Mouse (Mus musculus) forebrain, embryonic 16.5 days (tissue): ENCODE measurements around the gene Rsl24d1. TPM values are rescaled to one million over a fixed set of nuclear protein-coding genes. Genes with fewer than 3 reads are reported as not detected.
A peak's percentile ranks its signal among the peaks of the same experiment; 100 is the strongest.
"Not testable (repeated sequence)": the region's sequence is repeated elsewhere in the genome, so short reads cannot be mapped to it uniquely, and the experiment has no call there.

Experiments
- ATAC-seq: fragments of 200-750 bp; cut with Nextera tagmentation; 2 replicates; pipeline ENCODE4 v1.8.0; 2017; ENCODE audit warnings: mild to moderate bottlenecking, moderate library complexity
- H3K27ac ChIP-seq: fragments of 300-500 bp; sonication (generic); 2 replicates; pipeline ENCODE4 v1.5.1; 2014; ENCODE audit warnings: low read length, control low read depth
- H3K27me3 ChIP-seq: fragments of 300-500 bp; sonication (generic); replicated peaks from 2 replicates; pipeline ENCODE4 v1.6.1; 2014; ENCODE audit warnings: low read length; ENCODE audit not compliant: control insufficient read depth, insufficient read depth
- H3K36me3 ChIP-seq: fragments of 300-500 bp; sonication (generic); 2 replicates; pipeline ENCODE4 v1.6.1; 2014; ENCODE audit not compliant: control insufficient read depth, insufficient read depth
- H3K4me1 ChIP-seq: fragments of 300-500 bp; sonication (generic); replicated peaks from 2 replicates; pipeline ENCODE4 v1.6.1; 2014; ENCODE audit warnings: low read length; ENCODE audit not compliant: control insufficient read depth, insufficient read depth
- H3K4me2 ChIP-seq: fragments of 300-500 bp; sonication (generic); 2 replicates; pipeline ENCODE4 v1.6.1; 2014; ENCODE audit warnings: mild to moderate bottlenecking, low read length, control low read depth
- H3K4me3 ChIP-seq: fragments of 300-500 bp; sonication (generic); replicated peaks from 2 replicates; pipeline ENCODE4 v1.5.1; 2014; ENCODE audit warnings: mild to moderate bottlenecking, low read length, control low read depth
- H3K9ac ChIP-seq: fragments of 300-500 bp; sonication (generic); replicated peaks from 2 replicates; pipeline ENCODE4 v1.6.1; 2014; ENCODE audit warnings: low read depth, low read length, control low read depth
- H3K9me3 ChIP-seq: fragments of 300-500 bp; sonication (generic); 2 replicates; pipeline ENCODE4 v1.6.1; 2016; ENCODE audit warnings: low read length; ENCODE audit not compliant: control insufficient read depth
- WGBS: fragments of 180-500 bp; shearing (Covaris S2); extraction: QIAGEN DNeasy Blood & Tissue Kit; methylation state at CpG from one replicate; pipeline ENCODE4 v1.1.7; 2014; 5-methylcytosine and 5-hydroxymethylcytosine counted together
- polyA plus RNA-seq: library from polyadenylated mRNA; unstranded; fragments of >200 nt; fragmentation: Nextera tagmentation; extraction: Ambion mirVana; gene quantifications from 2 replicates; pipeline ENCODE4 v1.2.1, GENCODE M21; 2015

Gene Rsl24d1
- polyA plus RNA-seq: 118 and 134 TPM in 2 replicates

GRCm38 (mm10) chr9:73112919-73113906 lies at the start of gene Rsl24d1:
TSS of gene Rsl24d1 (plus strand) at chr9:73113426.
- peak within 1 kb of the TSS; percentile 79 for H3K9ac ChIP-seq
- H3K4me3 ChIP-seq: peak within 1 kb of the TSS; percentile 99
- no peaks in the 10 kb centered on the region for H3K9me3 ChIP-seq
- under 1% methylated on average over 64 of the region's 64 CpGs for WGBS
- peaks cover 12% of the 10 kb centered on the region for H3K4me1 ChIP-seq
- no peaks in the 10 kb centered on the region for H3K27me3 ChIP-seq
- H3K27ac ChIP-seq: peak within 1 kb of the TSS; percentile 81
- H3K36me3 ChIP-seq: peaks cover 6% of the 10 kb centered on the region
- peak; percentile 98 for ATAC-seq
- peak within 1 kb of the TSS; percentile 73 for H3K4me2 ChIP-seq

DNA sequence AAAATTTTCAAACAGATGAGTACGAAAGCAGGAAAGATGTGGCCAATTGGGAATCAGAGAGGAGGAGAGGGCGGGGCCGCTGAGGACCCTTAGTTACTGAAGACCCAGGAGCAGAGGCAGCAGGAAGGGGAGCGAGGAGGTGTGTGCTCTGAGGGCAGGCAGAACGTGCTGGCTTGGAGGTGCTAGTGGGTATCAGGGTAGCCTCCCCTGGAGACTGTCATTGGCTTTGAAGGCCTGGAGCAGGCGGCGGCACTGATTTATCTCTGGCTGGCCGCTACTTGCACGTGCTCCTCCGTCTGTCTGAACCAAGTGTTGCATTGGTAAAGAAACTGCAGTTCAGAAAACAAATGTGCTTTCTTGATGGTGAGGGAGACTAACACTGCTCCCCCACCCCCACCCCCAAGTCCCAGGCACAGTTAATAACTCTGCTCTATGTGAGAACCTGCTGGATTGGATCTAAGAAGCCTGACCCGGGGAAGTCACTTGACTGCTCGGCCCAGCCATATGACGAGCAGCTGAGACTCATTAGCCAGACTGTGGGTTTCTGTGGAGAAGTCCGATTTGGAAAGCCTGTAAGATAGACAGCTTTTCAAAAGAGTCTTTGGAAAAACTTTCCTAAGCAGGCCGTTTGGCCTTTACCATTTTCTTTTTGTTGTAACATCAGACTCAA lies 49.5 kb upstream of the Rsl24d1 start:
- ATAC-seq: no peak
- 42% methylated on average over 15 of the region's 15 CpGs for WGBS
- no peaks in the 10 kb centered on the region for H3K9me3 ChIP-seq
- H3K36me3 ChIP-seq: no peaks in the 10 kb centered on the region
- no peaks in the 10 kb centered on the region for H3K4me1 ChIP-seq
- H3K27me3 ChIP-seq: no peaks in the 10 kb centered on the region
- no peak overlapping the region for H3K9ac ChIP-seq
- H3K4me2 ChIP-seq: no peak overlapping the region; the same call in 1 of the 2 replicates
- no peak overlapping the region for H3K27ac ChIP-seq
- no peak overlapping the region for H3K4me3 ChIP-seq

DNA sequence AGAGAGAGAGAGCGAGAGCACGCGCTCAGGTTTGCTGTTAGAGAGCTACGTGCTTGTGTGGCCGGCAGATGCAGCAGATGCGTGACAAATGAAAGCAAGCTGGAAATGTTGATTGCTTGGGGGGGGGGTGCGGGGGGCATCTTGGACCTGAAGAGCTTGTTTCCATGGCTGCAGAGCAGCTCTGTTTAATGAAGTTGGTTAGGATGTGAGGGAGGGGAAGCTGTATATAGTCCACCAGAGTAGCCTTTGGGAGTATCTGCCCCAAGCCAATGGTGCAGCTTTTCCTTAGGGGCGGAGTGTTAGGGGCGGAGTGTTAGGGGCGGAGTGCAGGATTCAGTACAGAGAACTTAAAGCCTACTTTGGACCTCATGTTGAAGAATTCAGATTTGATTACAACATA lies 46.1 kb upstream of the Rsl24d1 start:
- Histone ChIP-seq H3K36me3 (no peaks in the 10 kb centered on the region), H3K9ac (no peak overlapping the region), H3K27ac (no peak overlapping the region), H3K27me3 (no peaks in the 10 kb centered on the region), H3K4me3 (no peak overlapping the region), H3K4me2 (no peak overlapping the region), H3K9me3 (no peaks in the 10 kb centered on the region), H3K4me1 (no peaks in the 10 kb centered on the region)
- 45% methylated on average over 10 of the region's 10 CpGs for WGBS
- no peak for ATAC-seq

- H3K4me3 ChIP-seq: no peak overlapping the region
- no peaks in the 10 kb centered on the region for H3K27me3 ChIP-seq
- no peak overlapping the region for H3K9ac ChIP-seq
- no peak for ATAC-seq
- H3K36me3 ChIP-seq: no peaks in the 10 kb centered on the region
- no peaks in the 10 kb centered on the region for H3K9me3 ChIP-seq
- WGBS: 63% methylated on average over 6 of the region's 6 CpGs
- no peak overlapping the region for H3K27ac ChIP-seq
- no peaks in the 10 kb centered on the region for H3K4me1 ChIP-seq
- no peak overlapping the region for H3K4me2 ChIP-seq
Observed at GRCm38 (mm10) chr9:73068230-73068679, 45.0 kb upstream of the Rsl24d1 start.

DNA sequence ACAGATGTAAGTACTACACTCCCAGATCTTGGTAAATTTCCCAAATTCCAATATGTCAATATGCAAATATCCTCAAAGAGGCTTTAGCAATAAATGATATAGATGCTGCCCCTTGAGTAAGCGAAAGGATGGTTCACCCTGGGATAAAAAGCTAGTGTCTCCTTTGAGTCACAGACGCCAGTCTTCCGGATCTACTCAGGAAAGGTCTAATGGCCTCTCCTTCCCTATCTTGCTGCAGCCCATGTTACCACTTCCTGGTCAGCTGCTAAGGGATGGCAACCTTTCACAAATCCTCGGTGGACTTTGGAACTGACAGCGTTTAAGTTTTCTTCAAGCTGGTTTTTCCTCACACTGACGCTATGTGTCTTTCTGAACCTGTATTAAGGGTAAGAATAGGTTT lies 44.5 kb upstream of the Rsl24d1 start:
- 86% methylated on average over 6 of the region's 6 CpGs for WGBS
- ATAC-seq: no peak
- Histone ChIP-seq H3K27ac (no peak overlapping the region), H3K4me2 (no peak overlapping the region), H3K27me3 (no peaks in the 10 kb centered on the region), H3K9me3 (no peaks in the 10 kb centered on the region), H3K36me3 (no peaks in the 10 kb centered on the region), H3K4me3 (no peak overlapping the region), H3K4me1 (no peaks in the 10 kb centered on the region), H3K9ac (no peak overlapping the region)

DNA sequence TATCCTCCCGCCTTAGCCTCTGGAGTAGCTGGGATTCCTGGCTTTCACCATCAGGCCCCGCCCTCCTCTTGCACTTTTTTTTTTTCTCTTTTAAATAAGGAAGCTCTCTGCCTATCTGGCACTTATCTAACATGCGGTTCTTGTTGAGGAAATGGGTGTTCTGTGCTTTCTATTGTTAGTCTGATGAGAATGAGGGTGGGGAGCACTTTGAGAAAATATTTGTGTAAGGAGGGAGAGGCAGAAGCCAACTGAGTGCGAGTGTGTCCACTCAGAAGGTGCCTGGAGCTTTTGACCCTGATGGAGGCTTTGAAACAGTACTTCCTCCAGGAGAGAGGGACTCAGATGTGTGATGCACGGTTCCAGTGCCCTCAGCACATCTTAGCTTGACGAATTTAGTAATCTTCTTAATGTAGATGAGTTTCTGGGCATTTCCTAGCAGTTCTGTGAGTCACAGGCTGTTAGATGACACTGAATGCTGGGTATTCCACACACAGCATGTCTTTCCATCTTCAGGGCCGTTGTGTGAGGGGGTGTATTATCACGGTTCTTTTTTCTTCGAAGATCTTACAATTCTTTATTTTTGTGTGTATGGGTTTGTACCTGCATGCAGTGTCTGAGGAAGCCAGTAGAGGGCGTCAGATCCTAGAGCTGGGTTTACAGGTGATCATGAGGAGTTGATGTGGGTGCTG lies 42.1 kb upstream of the Rsl24d1 start:
- no peak overlapping the region for H3K9ac ChIP-seq
- no peak overlapping the region for H3K4me2 ChIP-seq
- no peaks in the 10 kb centered on the region for H3K27me3 ChIP-seq
- no peak overlapping the region for H3K4me3 ChIP-seq
- H3K36me3 ChIP-seq: no peaks in the 10 kb centered on the region
- 73% methylated on average over 10 of the region's 10 CpGs for WGBS
- H3K9me3 ChIP-seq: no peaks in the 10 kb centered on the region
- ATAC-seq: no peak
- H3K4me1 ChIP-seq: no peaks in the 10 kb centered on the region
- H3K27ac ChIP-seq: no peak overlapping the region

DNA sequence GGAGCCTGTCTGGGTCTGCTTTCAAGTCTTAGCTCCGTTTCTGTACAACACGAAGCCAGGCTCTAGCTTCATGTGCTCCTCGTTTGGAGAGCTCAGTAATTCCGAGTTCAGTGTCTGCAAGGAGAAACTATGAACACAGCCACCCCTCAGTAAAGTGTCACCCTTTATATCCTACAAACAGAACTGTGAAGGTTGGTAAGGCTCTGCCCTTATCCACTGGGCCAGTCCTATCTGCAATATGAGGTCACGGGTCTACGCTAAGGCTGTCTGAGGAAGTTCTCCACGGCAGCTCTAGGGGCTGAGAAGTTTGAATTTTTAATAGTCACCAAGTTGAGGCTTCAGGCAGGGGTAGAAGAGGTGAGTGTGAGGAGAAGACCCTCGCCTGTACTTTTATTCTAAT lies 40.8 kb upstream of the Rsl24d1 start:
- Histone ChIP-seq H3K9me3 (no peaks in the 10 kb centered on the region), H3K27me3 (no peaks in the 10 kb centered on the region), H3K9ac (no peak overlapping the region), H3K4me1 (no peaks in the 10 kb centered on the region), H3K27ac (no peak overlapping the region), H3K36me3 (no peaks in the 10 kb centered on the region), H3K4me2 (no peak overlapping the region), H3K4me3 (no peak overlapping the region)
- WGBS: 87% methylated on average over 8 of the region's 8 CpGs
- no peak for ATAC-seq

DNA sequence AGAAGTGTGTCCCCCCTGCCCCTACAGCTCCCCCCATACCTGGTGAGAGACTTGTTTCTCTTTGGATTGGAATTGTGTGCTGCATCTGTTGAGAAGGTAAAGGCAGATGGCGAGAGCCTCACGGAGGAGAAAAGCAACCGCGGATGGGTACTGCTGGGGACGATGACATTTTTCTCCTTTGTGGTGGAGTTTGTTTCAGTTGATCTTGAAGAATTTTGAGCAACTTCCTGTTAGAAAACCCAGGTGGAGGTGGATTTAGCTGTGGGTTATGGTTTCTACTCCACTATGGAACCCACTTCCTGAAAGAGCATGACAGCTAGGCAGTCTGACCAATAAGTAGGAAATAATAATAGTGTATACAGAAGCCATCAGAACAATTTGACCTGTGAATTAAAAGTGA lies 40.1 kb upstream of the Rsl24d1 start:
- 96% methylated on average over 5 of the region's 5 CpGs for WGBS
- no peaks in the 10 kb centered on the region for H3K9me3 ChIP-seq
- H3K4me3 ChIP-seq: no peak overlapping the region

DNA sequence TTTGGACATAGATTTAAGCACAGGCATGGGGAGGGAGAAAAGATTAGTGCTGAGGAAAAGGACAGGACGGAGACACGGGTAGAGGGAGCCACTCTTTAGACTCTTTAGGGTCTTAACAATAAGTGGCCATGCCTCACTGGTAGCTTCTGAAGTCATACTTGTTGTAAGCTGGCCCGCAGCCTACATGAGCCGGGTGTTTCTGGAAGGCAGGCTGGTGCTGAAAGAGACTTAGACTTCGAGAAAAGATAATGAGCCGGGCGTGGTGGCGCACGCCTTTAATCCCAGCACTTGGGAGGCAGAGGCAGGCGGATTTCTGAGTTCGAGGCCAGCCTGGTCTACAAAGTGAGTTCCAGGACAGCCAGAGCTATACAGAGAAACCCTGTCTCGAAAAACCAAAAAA lies 33.9 kb upstream of the Rsl24d1 start:
- not testable (repeated sequence) for H3K36me3 ChIP-seq
- 87% methylated on average over 11 of the region's 12 CpGs for WGBS

More for the DNA sequence above, 40.1 kb upstream of the Rsl24d1 start:
- no peaks in the 10 kb centered on the region for H3K27me3 ChIP-seq
- no peak overlapping the region for H3K4me2 ChIP-seq
- H3K4me1 ChIP-seq: no peaks in the 10 kb centered on the region
- H3K9ac ChIP-seq: no peak overlapping the region
- ATAC-seq: no peak
- no peak overlapping the region for H3K27ac ChIP-seq
- H3K36me3 ChIP-seq: no peaks in the 10 kb centered on the region

More for the DNA sequence above, 33.9 kb upstream of the Rsl24d1 start:
- H3K4me2 ChIP-seq, ATAC-seq, H3K9me3 ChIP-seq, H3K27me3 ChIP-seq, H3K4me3 ChIP-seq, H3K9ac ChIP-seq, H3K4me1 ChIP-seq, H3K27ac ChIP-seq: not testable (repeated sequence)
